Mouse (Mus musculus): ENCODE data around the gene Vegfd. TPM values are rescaled to one million over a fixed set of nuclear protein-coding genes. Genes with fewer than 3 reads are reported as not detected.

Gene Vegfd
- polyA plus RNA-seq, 2 experiments from 2014 or later: not detected

DNA sequence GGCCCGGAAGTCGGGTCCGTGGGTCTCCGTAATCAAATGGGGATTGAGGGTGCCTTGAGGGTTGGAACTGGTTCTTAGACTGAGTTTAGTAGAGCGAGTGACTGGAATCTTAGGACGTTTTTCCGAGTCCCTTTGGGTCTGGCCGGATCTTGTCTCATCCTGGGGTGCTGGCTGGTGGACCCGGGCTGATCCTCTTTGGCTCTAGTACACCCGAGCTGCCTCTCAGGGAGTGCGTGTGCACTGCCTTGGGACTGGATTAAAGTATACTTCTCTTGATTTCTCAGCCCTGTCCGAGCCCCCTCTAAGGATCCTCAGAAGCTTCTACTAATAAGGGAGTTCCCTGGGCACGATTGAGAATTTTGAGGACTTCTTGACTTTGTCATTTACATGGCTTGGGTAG, 46.8 kb downstream of the Vegfd start:
- ATAC-seq: no peak

DNA sequence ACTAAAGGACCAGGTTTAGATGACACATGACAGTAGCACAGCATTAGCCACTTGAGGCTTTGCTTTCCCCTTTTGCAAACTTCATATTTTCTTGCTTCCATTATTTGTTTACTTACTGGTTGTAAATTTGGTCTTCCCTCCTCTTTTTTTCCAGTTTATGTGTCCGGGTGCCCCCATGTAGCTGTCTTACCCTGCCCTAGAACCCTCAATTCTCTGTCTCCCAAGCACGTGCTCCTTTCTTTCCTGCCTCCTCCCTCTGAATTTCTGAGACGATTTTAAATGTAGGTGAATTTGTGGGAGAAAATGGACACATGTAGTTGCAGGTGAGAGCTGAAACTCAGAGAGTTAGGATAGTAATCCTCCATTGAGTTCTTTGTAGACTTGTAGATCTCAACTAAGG, 47.3 kb downstream of the Vegfd start:
- no peak for ATAC-seq

DNA sequence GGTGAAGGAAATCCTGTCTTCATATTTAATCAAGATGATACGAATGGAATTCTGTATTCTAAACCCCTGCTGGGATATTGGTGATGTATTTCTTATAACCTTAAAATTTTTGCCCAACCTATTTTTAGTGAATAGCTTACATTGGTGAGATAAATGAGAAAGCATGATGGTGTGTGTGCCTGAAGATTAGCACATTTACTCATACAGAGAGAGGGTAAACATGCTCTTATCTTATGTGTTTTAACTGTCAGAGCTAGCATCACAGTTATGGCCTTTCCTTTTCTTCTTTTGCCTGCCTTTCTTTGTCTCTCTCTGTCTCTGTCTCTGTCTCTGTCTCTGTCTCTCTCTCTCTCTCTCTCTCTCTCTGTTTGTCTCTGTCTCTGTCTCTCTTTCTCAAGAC, 51.6 kb downstream of the Vegfd start:
- no peak for ATAC-seq

DNA sequence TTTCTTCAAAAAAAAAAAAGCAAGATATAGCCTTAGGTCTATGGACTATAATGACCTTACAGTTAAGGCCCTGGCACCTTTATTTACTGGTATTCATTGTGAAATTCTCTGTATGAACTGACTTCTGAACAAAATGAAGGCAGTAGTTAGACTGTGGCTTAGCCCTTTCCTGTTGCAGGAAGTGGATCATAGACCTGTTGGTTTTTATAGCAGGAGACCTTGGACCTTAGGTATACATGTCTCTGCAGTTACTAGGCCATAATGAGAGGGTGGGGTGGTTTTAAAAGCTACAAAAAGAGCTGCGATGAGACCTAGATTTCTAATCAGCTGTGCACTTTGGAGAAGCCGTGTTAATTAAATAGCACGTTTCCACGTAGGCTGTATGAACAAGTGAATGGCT, 54.1 kb downstream of the Vegfd start:
- ATAC-seq: peak; percentile 43

DNA sequence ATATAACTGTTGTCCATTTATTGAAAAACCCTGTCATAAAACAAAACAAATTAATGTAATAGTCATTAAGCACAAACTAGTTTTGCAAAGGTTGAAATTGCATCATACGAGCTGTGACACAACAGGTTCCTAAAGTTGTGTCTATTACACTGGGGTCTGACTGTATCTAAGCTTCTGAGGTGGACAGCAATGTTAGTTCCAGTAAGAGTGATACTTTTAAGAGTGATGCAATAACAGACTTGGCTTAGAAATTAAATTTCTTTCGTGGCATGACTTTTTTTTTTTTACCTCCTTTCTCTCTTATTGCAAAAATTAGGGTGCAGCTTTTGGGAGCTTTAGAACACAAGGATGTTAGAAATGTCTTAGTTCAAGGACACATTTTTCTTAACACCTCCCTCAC, 55.0 kb downstream of the Vegfd start:
- ATAC-seq: no peak

DNA sequence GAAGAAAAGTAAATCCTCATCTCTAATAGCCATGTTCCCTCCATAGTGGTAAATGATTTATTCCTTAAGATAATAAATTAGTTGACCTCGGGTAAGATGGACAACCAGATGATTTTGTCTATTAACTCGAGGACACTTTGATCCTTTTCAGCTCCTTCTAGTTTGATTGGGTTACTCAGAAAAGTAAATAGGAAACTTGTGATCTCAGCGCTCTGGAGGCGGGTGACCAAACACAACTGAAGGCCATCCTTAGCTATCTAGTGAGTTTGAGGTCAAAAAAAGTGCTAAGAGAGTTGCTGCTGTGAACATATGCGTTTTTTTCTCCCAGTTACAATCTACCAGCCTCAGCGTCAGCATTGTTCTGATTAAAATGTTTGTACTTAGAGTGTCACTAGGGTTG, 57.4 kb downstream of the Vegfd start:
- no peak for ATAC-seq

DNA sequence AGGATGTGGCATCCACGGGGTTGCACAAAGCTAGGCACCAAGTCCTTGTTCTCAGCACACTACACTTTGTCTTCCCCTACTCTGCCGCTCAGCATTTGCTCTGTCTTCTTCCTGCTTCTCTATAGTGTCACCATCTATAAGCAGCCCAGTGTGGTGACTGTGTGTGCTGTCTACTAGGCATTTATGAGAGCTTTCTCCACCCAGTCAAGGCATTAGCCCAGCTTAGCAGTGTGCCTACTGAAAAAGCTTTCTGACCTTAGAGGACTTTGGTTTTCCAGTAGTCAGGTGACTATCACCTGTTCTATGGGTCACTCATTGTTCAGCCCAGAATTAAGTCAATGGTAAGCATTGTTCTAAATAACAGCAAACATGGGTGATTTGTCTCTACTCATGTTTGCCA, 58.0 kb downstream of the Vegfd start:
- no peak for ATAC-seq

DNA sequence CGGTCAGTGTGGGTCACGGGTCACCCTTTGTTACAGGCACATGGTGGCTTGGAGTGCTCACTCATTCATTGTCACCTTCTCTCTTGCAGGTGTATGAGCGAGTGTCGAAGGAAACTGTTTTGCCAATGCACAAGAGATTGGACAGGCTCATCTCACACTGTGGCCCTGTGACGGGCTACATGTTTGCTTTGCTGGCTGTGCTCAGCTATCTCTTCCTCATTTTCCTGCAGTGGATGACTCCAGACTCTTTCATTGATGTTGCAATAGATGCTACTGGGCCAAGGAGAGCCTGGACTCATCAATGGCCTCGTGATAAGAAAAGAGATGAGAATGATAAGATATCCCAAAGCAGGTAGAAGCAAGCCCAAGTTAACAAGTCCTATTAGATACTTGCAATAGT, 58.4 kb downstream of the Vegfd start:
- ATAC-seq: no peak

DNA sequence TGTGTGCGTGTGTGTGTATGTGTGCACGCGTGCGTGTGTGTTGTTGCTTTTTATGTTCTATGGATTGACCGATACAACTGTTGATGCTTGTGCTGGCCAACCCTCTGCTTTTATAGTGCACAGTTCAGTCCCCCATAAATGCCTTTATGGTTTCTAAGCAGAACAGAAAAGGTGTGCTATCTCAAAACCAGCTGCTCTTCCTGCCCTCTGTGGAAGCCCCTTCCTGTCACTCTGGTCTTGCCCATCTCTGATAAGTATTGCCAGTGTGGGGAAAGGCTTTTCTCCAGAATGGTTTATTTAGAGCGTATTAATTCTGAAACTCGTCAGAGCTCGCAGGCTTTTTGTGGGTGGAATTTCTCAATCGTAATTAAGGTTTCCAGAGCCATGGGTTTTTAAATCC, 59.5 kb downstream of the Vegfd start:
- ATAC-seq: no peak

DNA sequence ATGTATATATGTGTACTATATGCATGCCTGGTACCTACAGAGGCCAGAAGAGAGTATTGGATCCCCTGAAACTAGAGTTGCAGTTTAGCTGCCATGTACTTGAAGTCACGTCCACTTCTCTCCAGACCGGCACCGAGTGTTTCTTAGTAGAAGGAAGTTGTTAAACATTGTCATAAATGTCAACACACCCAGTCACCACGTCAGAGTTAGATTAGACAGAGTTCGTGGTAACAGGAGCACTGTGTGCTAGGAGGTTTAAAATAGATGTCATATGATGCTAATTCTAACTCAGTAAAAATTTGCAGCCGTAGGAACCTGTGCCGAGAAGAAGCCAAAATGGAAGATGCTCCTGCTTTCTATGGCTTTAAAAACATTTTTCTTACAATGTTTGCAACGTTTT, 63.5 kb downstream of the Vegfd start, which contains the start of gene Asb11:
TSS of gene Asb11 (plus strand) at position 286 of the 400 bp plus-strand sequence.
- no peak for ATAC-seq

DNA sequence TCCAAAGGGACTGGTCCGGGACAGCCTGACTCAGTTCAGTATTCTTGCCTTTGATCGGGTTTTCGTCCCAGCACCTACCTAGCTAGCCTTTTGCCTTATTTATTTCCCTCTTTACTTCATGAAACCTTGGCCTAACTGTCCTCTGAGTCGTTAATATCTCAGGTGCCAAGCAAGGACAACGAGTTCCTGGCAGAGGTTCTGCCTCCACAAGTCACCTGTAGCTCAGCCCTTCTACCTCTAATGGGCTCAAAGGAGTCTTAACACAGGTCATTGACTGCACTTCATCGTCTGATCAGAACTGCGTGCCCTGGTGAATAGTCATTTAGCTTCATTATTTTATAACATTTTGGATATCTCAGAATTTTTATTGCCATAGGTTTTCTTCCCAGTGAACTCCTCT, 66.3 kb downstream of the Vegfd start:
- no peak for ATAC-seq

DNA sequence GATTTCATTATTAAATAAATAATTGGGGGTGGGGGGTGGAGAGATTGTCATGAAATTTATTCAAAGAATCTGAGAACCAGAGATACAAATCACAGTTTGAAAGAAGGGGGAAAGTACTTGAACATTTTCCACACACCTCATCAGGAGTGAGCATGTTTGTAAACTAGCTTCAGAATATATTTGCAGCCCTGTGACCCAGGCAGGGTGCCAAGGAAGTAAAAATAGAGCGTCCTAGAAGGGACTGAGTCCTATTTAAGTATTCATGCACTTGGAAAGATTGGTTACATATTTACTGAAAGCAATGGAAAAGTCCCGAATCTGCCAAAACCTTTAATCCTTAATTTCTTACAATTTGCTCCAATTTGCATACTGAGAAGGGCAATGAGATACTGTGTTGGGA, 67.0 kb downstream of the Vegfd start:
- ATAC-seq: no peak

DNA sequence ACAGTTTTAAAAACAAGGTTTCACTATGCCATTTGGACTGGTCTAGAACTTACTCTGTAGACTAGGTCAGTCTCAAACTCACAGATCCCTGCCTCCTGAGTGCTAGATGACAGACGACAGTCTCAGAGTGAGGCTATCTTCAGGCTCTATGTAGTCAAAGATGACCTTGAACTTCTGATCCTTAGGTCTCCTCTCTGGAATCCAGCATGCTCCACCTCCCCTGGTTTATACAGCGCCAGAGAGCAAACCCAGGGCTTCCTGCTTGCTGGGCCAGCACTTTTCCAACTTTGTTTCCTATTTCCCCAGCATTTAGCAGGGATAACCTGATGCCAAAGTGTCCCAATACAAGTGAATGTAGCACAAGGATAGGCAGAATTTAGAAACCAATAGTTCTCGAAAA, 67.5 kb downstream of the Vegfd start:
- ATAC-seq: no peak

DNA sequence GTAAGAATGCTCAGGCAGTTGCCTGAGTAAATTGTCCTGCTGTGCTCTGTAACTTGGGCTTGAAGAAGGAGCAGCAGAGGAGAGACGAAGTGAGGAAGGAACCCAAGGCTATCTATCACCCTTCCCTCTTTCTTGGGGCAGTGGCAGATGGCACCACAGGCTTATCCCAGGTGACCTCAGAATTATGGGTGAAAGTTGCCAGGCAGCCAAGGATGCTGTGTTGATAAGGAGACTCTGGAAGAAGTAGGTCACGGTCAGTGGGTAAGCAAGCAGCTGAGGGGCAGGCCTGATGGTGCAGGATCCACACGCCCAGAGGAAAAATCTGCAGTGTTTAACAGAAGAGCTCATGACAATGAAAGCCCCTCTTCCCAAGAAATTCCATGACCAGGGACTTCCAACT, 68.1 kb downstream of the Vegfd start:
- ATAC-seq: no peak

DNA sequence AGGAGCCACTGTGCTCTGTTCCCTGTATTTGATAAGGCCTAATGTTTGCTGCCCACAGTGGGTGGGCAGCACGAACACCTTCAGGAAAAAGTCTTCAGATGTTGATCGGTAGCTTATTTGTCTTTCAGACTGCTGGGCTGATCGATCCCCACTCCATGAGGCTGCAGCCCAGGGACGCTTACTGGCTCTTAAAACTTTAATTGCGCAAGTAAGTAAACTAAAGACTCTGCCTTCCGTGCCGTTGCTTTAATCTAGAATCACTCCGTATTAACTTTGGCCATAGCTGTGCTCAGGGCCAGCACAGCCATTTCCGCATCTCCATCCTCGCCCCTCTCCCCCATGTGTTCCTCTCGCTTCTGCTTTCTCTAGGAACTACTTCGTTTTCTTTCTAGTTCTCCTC, 72.4 kb downstream of the Vegfd start:
- no peak for ATAC-seq

DNA sequence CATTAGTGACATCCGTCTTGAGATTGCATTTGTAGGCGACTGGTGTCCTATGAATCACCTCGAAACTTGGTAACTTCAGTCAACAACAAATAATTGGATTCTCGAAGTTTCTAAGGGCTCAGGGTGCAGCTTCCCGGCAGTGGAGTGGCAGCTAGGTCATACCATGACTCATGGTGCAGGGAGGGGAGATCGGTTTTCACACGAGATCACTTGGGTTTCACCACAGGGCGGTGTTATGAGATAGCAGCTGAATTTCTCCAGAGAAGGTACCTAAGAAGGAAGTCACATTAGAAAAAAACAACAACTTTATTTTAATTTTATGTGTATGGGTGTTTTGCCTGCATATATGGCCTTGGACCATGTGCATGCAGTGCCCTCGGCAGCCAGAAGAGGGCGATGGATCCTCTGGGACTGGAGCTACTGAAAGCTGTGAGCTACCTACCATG, 73.0 kb downstream of the Vegfd start:
- ATAC-seq: no peak

DNA sequence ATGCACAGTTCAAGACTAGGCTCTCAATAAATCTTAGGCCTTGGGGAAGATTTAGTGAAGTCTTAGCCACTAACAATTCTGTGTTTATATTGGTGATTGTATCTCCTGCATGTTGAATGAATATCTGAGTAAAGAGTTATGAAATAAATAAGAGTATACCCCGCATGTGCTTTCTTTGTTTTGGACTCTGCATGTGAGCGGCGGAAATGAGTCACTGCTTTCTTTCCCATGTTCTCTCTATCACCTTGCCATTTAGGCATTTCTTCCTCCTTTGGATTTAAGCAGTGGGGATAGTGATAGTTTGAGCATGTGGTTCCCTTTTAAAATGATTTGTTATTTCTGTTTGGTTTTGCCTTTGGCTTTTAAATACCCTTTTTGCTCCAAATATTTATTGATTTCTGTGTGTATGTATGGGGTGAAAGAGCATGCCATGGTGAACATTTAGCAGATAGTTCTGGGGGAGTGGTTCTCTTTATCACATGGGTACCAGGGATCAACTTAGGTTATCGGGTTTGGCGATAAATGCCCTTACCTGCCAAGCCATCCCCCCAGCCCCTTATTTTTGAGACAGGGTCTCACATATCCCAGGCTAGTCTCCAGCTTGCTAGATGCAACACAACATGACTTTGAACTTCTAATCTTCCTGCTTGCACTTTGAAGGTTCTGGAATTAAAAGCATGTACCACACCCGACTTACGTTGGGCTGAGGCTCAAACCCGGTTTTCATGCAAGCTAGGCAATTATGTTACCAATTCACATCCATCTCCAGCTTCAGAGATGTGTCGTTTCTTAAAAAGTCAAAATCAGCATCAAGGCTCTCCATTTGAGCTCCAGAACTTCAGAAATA, 73.9 kb downstream of the Vegfd start:
- no peak for ATAC-seq

DNA sequence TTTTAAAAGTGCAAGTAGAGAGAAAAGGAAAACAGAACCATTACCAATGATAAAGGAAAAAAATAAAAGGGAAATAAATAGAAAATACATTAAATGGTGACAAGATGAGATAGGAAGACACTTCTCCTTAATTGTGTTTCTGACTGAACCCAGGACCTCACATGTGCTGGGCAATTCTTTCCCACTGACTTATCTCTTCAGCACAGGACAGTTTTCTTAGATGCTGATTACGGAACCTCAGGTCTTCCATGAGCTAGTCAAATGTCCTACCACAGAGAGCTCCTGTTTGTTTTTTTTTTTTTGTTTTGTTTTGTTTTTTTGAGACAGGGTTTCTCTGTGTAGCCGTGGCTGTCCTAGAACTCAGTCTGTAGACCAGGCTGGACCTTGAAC, 74.5 kb downstream of the Vegfd start:
- no peak for ATAC-seq

DNA sequence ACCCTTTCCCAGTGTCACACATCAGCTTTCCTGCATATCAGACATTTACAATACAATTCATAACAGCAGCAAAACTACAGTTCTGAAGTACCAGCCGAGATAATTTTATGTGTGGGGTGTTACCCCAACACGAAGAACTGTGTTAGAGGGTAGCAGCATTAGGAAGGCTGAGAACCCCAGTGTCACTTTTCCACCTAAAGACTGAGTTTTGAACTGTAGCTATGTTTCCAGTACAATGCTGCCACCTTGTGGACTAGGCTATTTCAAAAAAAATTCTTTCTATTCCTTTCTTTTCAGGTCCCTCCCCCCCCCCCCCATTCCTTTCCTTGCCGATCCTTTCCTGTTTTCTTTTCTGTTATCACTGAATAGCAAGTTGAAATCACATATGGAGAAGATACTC, 76.0 kb downstream of the Vegfd start:
- no peak for ATAC-seq

Other genes starting within 250 kb of the Vegfd start
- not detected for gene Ace2, start 234.0 kb upstream of the Vegfd start, polyA plus RNA-seq (2017; shearing (Covaris generic))
- gene Bmx, start 115.2 kb upstream of the Vegfd start, polyA plus RNA-seq (2017; shearing (Covaris generic)): not detected
- gene Pir, start 104.0 kb upstream of the Vegfd start, polyA plus RNA-seq (2017; shearing (Covaris generic)): not detected
- 1 to 10 TPM; 6.6 to 8.2 TPM for gene Piga, start 46.4 kb downstream of the Vegfd start, polyA plus RNA-seq (2017; shearing (Covaris generic))
- gene Asb11, start 63.6 kb downstream of the Vegfd start, polyA plus RNA-seq (2017; shearing (Covaris generic)): not detected
- not detected for gene Asb9, start 132.9 kb downstream of the Vegfd start, polyA plus RNA-seq (2017; shearing (Covaris generic))